Mouse (Mus musculus) CD4-positive helper T cell, adult 2 months (primary cell): ENCODE measurements around the gene Kank4.
"Not testable (repeated sequence)": the region's sequence is repeated elsewhere in the genome, so short reads cannot be mapped to it uniquely, and the experiment has no call there.

Experiments used
- DNase-seq: peaks from one replicate; pipeline ENCODE4 v3.0.0-alpha.2; 2012; ENCODE audit warnings: low read depth, missing footprints, low spot score

The Kank4 gene

GRCm38 (mm10) chr4:98831726-98832125 lies 14.4 kb upstream of the Kank4 start:
- DNase-seq: no peak

DNA sequence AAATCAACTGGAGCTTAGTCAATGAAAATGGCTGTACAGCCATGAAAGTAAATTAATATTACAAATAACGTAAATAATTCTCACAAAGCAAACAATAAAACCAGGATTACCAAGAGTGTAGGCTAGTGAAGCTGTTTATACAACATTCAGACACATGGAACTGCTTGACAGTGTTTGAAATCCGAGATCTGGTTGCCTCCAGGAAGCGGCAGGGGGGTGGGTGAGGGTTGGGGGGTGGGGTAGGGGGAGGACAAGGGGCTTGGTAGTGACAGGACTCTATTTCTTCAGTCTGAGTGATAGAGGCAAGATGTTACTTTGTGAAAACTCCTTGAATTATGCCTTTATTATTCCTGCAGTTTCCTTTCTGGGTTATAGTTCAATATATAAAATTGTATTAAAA lies 9.4 kb upstream of the Kank4 start:
- no peak for DNase-seq

DNA sequence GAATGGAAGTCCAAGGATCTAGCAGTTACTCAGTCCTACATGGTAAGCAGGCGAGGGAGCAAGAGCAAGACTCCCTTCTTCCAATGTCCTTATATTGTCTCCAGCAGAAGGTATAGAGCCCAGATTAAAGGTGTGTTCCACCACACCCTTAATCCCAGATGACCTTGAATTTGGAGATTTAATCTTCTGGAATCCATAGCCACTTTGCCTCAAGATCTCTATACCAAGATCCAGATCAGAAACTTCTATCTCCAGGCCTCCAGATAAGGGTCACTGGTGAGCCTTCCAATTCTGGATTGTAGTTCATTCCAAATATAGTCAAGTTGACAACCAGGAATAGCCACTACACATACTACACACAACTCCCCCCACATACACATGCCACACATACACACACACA lies 6.4 kb upstream of the Kank4 start, which contains the start of gene I0C0044D17Rik:
I0C0044D17Rik (minus strand) TSS at position 101 of the 400 bp plus-strand sequence.
- not testable (repeated sequence) for DNase-seq

DNA sequence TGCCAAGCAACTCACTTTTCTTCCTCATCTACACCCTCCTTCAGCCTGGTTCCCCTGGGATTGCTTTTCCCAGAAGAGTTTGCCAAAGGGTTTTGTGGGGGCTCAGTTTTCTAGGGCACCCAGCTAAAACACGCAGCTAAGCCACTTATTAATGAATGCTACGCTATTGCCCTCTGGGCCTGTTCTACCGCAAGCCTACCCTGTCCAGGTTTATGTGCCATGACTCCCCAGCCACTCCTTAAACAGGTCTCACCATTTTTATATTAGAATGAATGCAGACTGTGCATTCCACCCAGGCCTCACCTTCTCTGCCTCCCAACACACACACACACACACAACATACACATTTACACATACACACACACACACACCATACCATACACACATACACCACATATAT lies 5.7 kb upstream of the Kank4 start:
- DNase-seq: no peak

DNA sequence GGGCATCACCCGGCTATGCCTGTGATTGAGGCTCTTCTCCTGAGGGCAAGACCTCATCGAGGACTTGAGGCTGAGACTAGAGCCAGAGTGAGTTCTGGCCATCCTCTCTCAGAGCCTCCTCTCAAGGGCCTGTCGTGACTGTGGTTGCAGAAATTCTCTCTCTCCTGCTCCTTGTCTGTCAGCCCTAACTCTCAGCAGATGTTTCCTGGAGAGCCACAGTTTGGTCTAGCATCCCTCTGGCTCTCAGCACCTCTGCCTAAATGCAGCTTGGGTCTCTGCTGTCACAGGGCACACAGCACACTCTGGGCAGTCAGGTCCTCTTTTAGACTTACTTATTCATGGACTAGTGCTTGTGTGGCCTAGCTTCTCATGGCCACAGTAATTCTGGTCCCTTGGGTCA lies 5.1 kb upstream of the Kank4 start:
- DNase-seq: no peak

DNA sequence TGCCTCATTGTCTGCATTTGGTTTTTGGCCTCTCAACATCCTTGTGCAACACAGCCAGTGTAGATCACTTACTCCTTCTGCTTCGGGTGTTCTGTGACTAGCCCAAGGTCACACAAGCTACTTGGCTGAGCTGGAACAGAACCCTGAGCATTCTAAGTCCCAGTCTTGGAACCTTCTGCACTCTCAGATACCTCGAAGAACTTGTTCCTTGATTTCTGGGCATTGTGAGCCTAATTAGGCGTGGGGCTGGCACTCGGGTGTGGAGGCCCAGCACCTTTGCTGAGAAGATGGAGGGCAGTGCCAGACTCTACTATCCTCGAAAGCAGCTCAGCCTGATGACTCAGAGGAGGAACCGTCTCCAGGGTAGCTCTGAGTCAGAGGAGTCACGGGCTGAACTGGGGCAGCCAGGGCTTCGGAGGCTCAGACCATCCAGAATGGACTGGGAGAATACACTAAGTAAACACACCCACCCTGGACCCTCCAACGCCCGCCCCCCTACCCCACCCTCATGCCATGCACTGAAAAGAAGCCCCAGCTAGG lies 1.9 kb upstream of the Kank4 start:
- DNase-seq: no peak

GRCm38 (mm10) chr4:98816807-98817183 lies 542 bp downstream of the Kank4 start:
- no peak for DNase-seq

GRCm38 (mm10) chr4:98806306-98806705 lies 11.0 kb downstream of the Kank4 start:
- no peak for DNase-seq

DNA sequence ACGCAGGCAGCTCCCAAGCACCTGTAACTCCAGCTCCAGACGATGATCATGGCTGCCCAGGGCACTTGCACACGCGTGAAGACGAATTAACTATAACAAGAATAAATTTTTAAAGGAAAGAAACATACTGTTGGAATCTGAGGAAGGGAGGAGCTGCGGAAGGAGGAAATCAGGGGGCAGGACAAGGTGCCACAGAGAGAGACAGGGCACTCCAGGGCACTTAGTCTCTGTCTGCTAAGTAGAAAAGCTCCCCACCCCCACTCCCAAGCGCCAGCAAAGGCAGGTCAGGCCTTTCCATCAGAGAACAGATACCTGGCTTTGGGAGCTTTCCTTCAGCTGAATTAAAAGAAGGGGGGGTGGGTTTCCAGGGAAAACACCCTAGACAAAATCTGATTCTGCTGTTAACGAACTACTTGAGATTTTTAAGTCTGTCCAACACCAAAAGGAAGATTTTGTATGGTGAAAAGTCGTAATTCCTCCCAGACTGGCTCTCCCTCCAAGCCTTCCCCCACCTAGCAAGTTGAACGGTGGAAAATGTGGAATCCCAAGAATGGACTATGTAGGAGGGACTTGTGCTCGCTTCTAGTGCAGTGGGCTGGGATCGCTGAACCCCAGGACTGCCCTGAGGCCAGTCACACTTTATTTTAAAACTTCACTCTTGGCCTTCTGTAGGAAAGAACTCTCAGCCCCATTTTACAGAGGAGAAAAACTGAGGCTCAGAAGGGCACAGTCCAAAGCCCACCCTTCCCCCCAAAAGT lies 11.9 kb downstream of the Kank4 start:
- no peak for DNase-seq

- no peak for DNase-seq
These were observed 12.7 kb downstream of the Kank4 start for GRCm38 (mm10) chr4:98804476-98805134.

- DNase-seq: no peak
These were observed 15.6 kb downstream of the Kank4 start for GRCm38 (mm10) chr4:98801775-98802174.

DNA sequence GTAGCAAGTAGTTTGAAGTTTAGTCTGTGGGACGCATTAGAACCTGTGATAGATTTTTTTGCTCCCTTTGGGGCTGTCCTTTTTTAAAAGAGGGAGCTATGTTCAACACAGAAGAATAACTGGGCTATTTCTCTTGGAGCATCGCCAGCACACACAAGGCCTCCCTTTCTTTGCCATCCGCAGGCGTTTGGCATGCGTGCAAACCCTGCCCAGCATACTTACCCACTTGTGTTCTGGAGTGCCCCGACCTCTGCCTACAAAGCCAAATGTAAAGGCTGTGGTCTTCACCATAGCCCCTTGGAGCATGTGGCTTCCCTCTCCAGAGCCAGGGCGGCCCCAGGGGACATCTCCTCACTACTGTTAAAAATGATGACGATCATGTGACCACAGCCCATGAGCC lies 16.5 kb downstream of the Kank4 start:
- DNase-seq: no peak

DNA sequence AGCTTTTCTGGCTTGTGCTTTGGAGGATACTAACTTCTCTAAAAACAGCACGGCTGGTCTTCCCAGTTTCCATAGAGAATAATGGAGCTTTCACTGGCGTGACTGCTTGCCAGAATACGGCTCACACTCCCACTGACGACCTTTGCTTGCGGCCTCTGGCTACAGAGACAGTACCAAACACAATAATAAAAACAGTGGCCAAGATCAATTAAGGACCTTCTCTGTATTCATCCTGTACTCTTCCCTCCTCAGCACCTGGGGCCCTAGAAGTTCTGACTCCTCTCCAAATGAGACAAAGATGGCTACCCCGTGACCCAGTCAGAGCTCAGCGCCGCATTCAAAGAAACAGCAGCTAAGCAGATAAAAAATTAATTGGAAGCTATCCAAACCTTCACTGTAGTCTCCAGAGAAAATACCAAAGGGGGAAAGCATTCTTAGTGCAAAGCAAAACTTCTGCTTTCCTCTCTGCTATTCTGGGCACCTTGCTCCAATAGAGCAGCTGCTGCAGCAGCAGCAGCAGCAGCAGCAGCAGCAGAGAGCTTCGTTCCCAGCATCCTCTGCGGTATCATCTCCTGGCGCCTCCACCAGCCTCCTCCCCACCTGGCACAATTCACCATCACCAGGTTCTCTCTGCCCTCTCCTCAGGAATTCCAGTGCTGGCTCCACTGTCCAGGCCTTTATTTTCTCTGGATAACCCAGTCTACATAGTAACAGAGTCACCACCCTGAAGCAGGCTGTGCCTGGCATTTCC lies 20.6 kb downstream of the Kank4 start:
- DNase-seq: no peak

- DNase-seq: no peak
These were observed 22.1 kb downstream of the Kank4 start for GRCm38 (mm10) chr4:98795241-98795640.

GRCm38 (mm10) chr4:98793486-98793885 lies 23.9 kb downstream of the Kank4 start:
- no peak for DNase-seq

GRCm38 (mm10) chr4:98790721-98791120 lies 26.6 kb downstream of the Kank4 start:
- no peak for DNase-seq

DNA sequence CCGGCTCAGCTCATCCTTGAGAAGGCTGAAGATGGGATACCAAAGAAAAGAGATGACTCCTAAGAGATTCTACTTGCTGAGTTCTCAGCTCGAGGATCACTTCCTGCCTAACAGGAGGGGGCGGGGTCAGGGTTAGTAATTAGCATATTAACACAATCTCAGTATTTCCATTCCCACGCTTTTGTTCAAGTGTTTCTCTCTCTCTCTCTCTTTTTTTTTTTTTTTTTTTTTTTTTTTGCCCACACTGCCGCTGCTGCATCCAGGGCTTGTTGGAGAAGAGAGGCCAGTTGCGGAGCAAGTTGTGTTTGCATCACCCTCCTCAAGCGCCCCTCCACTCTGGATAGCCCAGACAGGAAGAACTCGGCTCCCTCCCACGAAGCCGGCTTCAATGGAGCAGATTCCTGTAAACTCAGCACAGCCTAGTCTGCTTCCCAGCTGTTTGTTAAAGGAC lies 27.5 kb downstream of the Kank4 start:
- peak; percentile 18 for DNase-seq

DNA sequence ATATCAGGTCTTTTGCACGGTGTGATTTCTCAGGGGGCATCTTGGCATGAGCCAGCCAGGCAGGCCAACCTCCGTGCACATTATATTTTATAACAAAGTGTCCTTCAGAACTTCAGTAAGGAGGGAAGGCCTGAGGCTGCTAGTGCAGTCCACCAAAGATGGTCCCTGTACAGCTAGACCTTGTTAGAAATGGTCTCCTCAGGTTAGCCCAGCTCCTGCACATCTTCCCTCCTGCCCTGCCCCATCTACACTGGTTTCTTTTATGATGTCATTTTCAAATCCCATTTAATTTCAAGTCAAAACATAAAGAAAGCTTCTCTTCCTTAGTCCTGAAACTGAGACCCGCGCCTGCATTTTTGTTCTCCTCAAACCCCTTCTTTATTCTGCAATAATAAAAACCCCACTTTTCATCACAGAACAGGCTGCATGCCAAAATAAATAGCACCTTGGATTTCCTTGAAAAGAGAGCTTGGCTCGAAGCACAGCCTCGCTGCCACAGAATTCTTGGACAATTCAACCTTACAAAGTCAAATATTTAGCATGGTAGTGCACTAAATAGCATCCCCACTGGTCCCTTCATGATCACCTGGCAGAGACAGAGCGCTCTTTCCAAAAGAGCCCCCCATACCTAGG lies 28.1 kb downstream of the Kank4 start:
- no peak for DNase-seq

DNA sequence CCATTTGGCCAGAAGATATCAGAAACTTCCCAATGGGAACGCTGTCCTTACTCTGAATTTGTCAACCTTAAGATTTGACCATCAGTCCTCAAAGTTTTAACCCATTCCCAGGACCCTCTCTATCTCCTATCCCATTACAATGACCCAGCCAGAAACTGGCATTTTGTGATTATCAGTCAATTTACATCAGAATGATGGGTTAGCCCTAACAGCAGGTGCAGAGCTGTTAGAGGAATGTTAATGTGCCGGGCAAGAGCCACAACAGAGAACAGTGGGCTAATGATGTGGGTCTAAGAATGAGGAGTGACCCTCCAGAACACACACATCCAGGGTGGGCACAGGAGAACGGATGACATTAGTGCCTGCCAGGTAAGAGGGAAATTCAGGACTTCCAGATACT lies 31.1 kb downstream of the Kank4 start:
- no peak for DNase-seq

DNA sequence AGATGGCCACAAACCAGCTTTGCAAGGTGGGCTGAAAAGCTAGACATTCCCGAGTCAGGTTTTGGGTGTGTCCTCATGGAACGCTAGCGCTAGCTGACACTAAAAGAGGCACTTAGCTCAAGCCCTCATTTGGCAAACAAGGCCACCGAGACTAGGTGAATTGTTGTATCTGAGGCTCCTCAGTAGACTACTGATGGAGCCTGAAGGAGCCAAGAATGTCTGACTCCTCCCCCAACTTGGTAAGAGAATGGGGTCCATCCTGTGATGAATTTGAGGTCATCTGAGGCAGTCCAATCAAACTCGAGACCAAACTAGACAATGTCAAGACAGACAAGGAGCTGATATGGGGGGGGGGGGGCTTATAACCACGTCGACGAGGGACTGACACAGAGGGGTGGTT lies 31.5 kb downstream of the Kank4 start:
- no peak for DNase-seq

GRCm38 (mm10) chr4:98778219-98778618 lies 39.1 kb downstream of the Kank4 start:
- no peak for DNase-seq

DNA sequence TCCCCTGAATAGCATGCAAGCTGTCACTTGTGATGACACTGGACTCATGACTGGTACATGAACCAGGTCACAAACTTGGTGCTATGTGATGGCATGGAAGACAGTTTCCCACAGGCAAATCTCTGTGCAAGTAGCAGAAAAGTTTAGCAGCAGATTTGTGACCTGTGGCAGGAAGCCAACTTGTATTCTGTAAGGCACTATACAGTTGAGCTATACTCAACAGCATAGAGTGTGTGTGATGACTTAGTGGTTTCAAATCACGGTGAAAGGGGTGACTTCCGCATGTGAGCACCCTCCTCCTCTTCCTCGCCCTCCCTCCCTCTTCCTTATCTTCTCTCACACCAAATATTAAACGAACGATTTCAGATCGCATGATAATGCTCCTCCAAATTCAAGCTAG lies 39.9 kb downstream of the Kank4 start:
- no peak for DNase-seq
